Mouse (Mus musculus) intestine, embryonic 15.5 days (tissue): ENCODE data around the gene Foxn3. TPM values are rescaled to one million over a fixed set of nuclear protein-coding genes. Genes with fewer than 3 reads are reported as not detected.
A peak's percentile ranks its signal among the peaks of the same experiment; 100 is the strongest.

Experiments
- ATAC-seq: fragments of 200-750 bp; cut with Nextera tagmentation; 2 replicates; pipeline ENCODE4 v1.8.0; 2017; ENCODE audit warnings: moderate TSS enrichment, moderate library complexity
- H3K27ac ChIP-seq: fragments of 300-500 bp; sonication (generic); 2 replicates; pipeline ENCODE4 v1.5.1; 2015; ENCODE audit warnings: mild to moderate bottlenecking, inconsistent platforms
- H3K27me3 ChIP-seq: fragments of 300-500 bp; sonication (generic); replicated peaks from 2 replicates; pipeline ENCODE4 v1.6.1; 2015; ENCODE audit warnings: inconsistent platforms
- H3K36me3 ChIP-seq: fragments of 300-500 bp; sonication (generic); 2 replicates; pipeline ENCODE4 v1.6.1; 2015; ENCODE audit warnings: inconsistent platforms
- H3K4me1 ChIP-seq: fragments of 300-500 bp; sonication (generic); replicated peaks from 2 replicates; pipeline ENCODE4 v1.6.1; 2015; ENCODE audit warnings: inconsistent platforms
- H3K4me2 ChIP-seq: fragments of 300-500 bp; sonication (generic); replicated peaks from 2 replicates; pipeline ENCODE4 v1.6.1; 2015; ENCODE audit warnings: mild to moderate bottlenecking, inconsistent platforms
- H3K4me3 ChIP-seq: fragments of 300-500 bp; sonication (generic); replicated peaks from 2 replicates; pipeline ENCODE4 v1.5.1; 2015; ENCODE audit warnings: inconsistent platforms
- H3K9ac ChIP-seq: fragments of 300-500 bp; sonication (generic); 2 replicates; pipeline ENCODE4 v1.6.1; 2015; ENCODE audit warnings: inconsistent platforms
- H3K9me3 ChIP-seq: fragments of 300-500 bp; sonication (generic); 2 replicates; pipeline ENCODE4 v1.6.1; 2016; ENCODE audit warnings: inconsistent platforms
- WGBS: fragments of 180-500 bp; shearing (Covaris S2); methylation state at CpG from one replicate; pipeline ENCODE4 v1.1.7; 2015; 5-methylcytosine and 5-hydroxymethylcytosine counted together
- polyA plus RNA-seq: library from polyadenylated mRNA; unstranded; fragments of >200 nt; fragmentation: Nextera tagmentation; extraction: Ambion mirVana; gene quantifications from 2 replicates; pipeline ENCODE4 v1.2.1, GENCODE M21; 2015

The Foxn3 gene
- polyA plus RNA-seq, 1 experiment from 2014 or later, result 57.3 TPM

GRCm38 (mm10) chr12:99471431-99471830 is 92.0 kb downstream of the Foxn3 start:
- ATAC-seq, result no peak
- H3K27me3 ChIP-seq, result no peaks in the 10 kb centered on the region
- H3K4me3 ChIP-seq, result no peak overlapping the region
- no peak overlapping the region for H3K27ac ChIP-seq
- no peaks in the 10 kb centered on the region for H3K9me3 ChIP-seq
- H3K9ac ChIP-seq, result no peak overlapping the region
- 80% methylated on average over 7 of the region's 7 CpGs for WGBS
- no peaks in the 10 kb centered on the region for H3K36me3 ChIP-seq
- H3K4me2 ChIP-seq, result no peak overlapping the region
- H3K4me1 ChIP-seq, result peaks cover 4% of the 10 kb centered on the region; the same call in 1 of the 2 replicates

GRCm38 (mm10) chr12:99467884-99468311 is 95.5 kb downstream of the Foxn3 start:
- Histone ChIP-seq H3K4me3 (no peak overlapping the region), H3K4me1 (peaks cover 4% of the 10 kb centered on the region; the same call in 1 of the 2 replicates), H3K9ac (no peak overlapping the region), H3K27me3 (no peaks in the 10 kb centered on the region), H3K9me3 (no peaks in the 10 kb centered on the region), H3K4me2 (peak overlapping the region; percentile 24; the same call in 1 of the 2 replicates), H3K36me3 (no peaks in the 10 kb centered on the region), H3K27ac (no peak overlapping the region)
- WGBS, result 60% methylated on average over 15 of the region's 15 CpGs
- no peak for ATAC-seq

GRCm38 (mm10) chr12:99467256-99467883 is 96.0 kb downstream of the Foxn3 start:
- peaks cover 4% of the 10 kb centered on the region; the same call in 1 of the 2 replicates for H3K4me1 ChIP-seq
- no peak overlapping the region for H3K27ac ChIP-seq
- no peak for ATAC-seq
- no peaks in the 10 kb centered on the region for H3K9me3 ChIP-seq
- H3K4me3 ChIP-seq, result no peak overlapping the region
- 84% methylated on average over 12 of the region's 12 CpGs for WGBS
- no peak overlapping the region for H3K4me2 ChIP-seq
- no peak overlapping the region for H3K9ac ChIP-seq
- no peaks in the 10 kb centered on the region for H3K36me3 ChIP-seq
- no peaks in the 10 kb centered on the region for H3K27me3 ChIP-seq

- Histone ChIP-seq H3K4me1 (peaks cover 4% of the 10 kb centered on the region; the same call in 1 of the 2 replicates), H3K27ac (no peak overlapping the region), H3K27me3 (no peaks in the 10 kb centered on the region), H3K4me3 (no peak overlapping the region), H3K9ac (no peak overlapping the region), H3K4me2 (no peak overlapping the region), H3K36me3 (no peaks in the 10 kb centered on the region), H3K9me3 (no peaks in the 10 kb centered on the region)
- WGBS, result 78% methylated on average over 5 of the region's 5 CpGs
- ATAC-seq, result no peak
Measured at GRCm38 (mm10) chr12:99466426-99466825, 97.0 kb downstream of the Foxn3 start.

GRCm38 (mm10) chr12:99464291-99464690 is 99.1 kb downstream of the Foxn3 start:
- H3K9me3 ChIP-seq, result no peaks in the 10 kb centered on the region
- H3K4me1 ChIP-seq, result peaks cover 4% of the 10 kb centered on the region; the same call in 1 of the 2 replicates
- no peaks in the 10 kb centered on the region for H3K36me3 ChIP-seq
- no peak for ATAC-seq
- H3K9ac ChIP-seq, result no peak overlapping the region
- no peak overlapping the region for H3K4me2 ChIP-seq
- H3K4me3 ChIP-seq, result no peak overlapping the region
- no peaks in the 10 kb centered on the region for H3K27me3 ChIP-seq
- 69% methylated on average over 5 of the region's 5 CpGs for WGBS
- no peak overlapping the region for H3K27ac ChIP-seq

GRCm38 (mm10) chr12:99462846-99463245 is 100.5 kb downstream of the Foxn3 start:
- Histone ChIP-seq H3K27ac (no peak overlapping the region), H3K4me2 (no peak overlapping the region), H3K36me3 (no peaks in the 10 kb centered on the region), H3K27me3 (no peaks in the 10 kb centered on the region), H3K4me1 (peaks cover 2% of the 10 kb centered on the region; the same call in 1 of the 2 replicates), H3K4me3 (no peak overlapping the region), H3K9ac (no peak overlapping the region), H3K9me3 (no peaks in the 10 kb centered on the region)
- 100% methylated on average over 1 of the region's 1 CpGs for WGBS
- no peak for ATAC-seq

- peaks cover 4% of the 10 kb centered on the region; the same call in 1 of the 2 replicates for H3K4me1 ChIP-seq
- H3K9ac ChIP-seq, result no peak overlapping the region
- H3K27me3 ChIP-seq, result no peaks in the 10 kb centered on the region
- no peaks in the 10 kb centered on the region for H3K9me3 ChIP-seq
- no peaks in the 10 kb centered on the region for H3K36me3 ChIP-seq
- ATAC-seq, result no peak
- no peak overlapping the region for H3K4me2 ChIP-seq
- H3K27ac ChIP-seq, result no peak overlapping the region
- H3K4me3 ChIP-seq, result no peak overlapping the region
Measured at GRCm38 (mm10) chr12:99462302-99462701, 101.1 kb downstream of the Foxn3 start.

GRCm38 (mm10) chr12:99457521-99458205 is 105.7 kb downstream of the Foxn3 start:
- no peak overlapping the region for H3K9ac ChIP-seq
- ATAC-seq, result 0 out of 2 replicates have a peak, but pooled peaks have one; percentile 39
- H3K4me3 ChIP-seq, result no peak overlapping the region
- H3K4me1 ChIP-seq, result peaks cover 6% of the 10 kb centered on the region; the same call in 1 of the 2 replicates
- no peak overlapping the region for H3K27ac ChIP-seq
- H3K27me3 ChIP-seq, result no peaks in the 10 kb centered on the region
- no peak overlapping the region for H3K4me2 ChIP-seq
- WGBS, result 62% methylated on average over 10 of the region's 10 CpGs
- H3K36me3 ChIP-seq, result no peaks in the 10 kb centered on the region
- no peaks in the 10 kb centered on the region for H3K9me3 ChIP-seq

- Histone ChIP-seq H3K27ac (no peak overlapping the region), H3K9ac (no peak overlapping the region), H3K9me3 (no peaks in the 10 kb centered on the region), H3K36me3 (no peaks in the 10 kb centered on the region), H3K4me3 (no peak overlapping the region), H3K27me3 (no peaks in the 10 kb centered on the region), H3K4me2 (no peak overlapping the region), H3K4me1 (peaks cover 6% of the 10 kb centered on the region; the same call in 1 of the 2 replicates)
- no peak for ATAC-seq
- WGBS, result 92% methylated on average over 8 of the region's 8 CpGs
Measured at GRCm38 (mm10) chr12:99455580-99455979, 107.8 kb downstream of the Foxn3 start.

GRCm38 (mm10) chr12:99454394-99454793 is 109.0 kb downstream of the Foxn3 start:
- no peak overlapping the region for H3K27ac ChIP-seq
- ATAC-seq, result no peak
- no peak overlapping the region for H3K4me3 ChIP-seq
- no peak overlapping the region for H3K9ac ChIP-seq
- peaks cover 6% of the 10 kb centered on the region; the same call in 1 of the 2 replicates for H3K4me1 ChIP-seq
- no peak overlapping the region for H3K4me2 ChIP-seq
- H3K36me3 ChIP-seq, result no peaks in the 10 kb centered on the region
- no peaks in the 10 kb centered on the region for H3K27me3 ChIP-seq
- WGBS, result 71% methylated on average over 9 of the region's 9 CpGs
- no peaks in the 10 kb centered on the region for H3K9me3 ChIP-seq

GRCm38 (mm10) chr12:99453797-99454196 is 109.6 kb downstream of the Foxn3 start:
- no peak for ATAC-seq
- H3K36me3 ChIP-seq, result no peaks in the 10 kb centered on the region
- no peak overlapping the region for H3K4me3 ChIP-seq
- H3K9ac ChIP-seq, result no peak overlapping the region
- H3K9me3 ChIP-seq, result no peaks in the 10 kb centered on the region
- WGBS, result 49% methylated on average over 4 of the region's 4 CpGs
- no peak overlapping the region for H3K27ac ChIP-seq
- H3K27me3 ChIP-seq, result no peaks in the 10 kb centered on the region
- peaks cover 6% of the 10 kb centered on the region; the same call in 1 of the 2 replicates for H3K4me1 ChIP-seq
- no peak overlapping the region for H3K4me2 ChIP-seq

- no peaks in the 10 kb centered on the region for H3K36me3 ChIP-seq
- ATAC-seq, result no peak
- no peak overlapping the region for H3K4me2 ChIP-seq
- H3K4me1 ChIP-seq, result 0 out of 2 replicates have a peak, but pooled peaks cover 2% of the 10 kb centered on the region
- H3K27ac ChIP-seq, result no peak overlapping the region
- WGBS, result 91% methylated on average over 6 of the region's 6 CpGs
- H3K4me3 ChIP-seq, result no peak overlapping the region
- H3K9ac ChIP-seq, result no peak overlapping the region
- no peaks in the 10 kb centered on the region for H3K9me3 ChIP-seq
- H3K27me3 ChIP-seq, result no peaks in the 10 kb centered on the region
Measured at GRCm38 (mm10) chr12:99450076-99450475, 113.3 kb downstream of the Foxn3 start.
